Mouse (Mus musculus) adrenal gland, postnatal 14 days (tissue): ENCODE results near the gene Glo1. TPM values are rescaled to one million over a fixed set of nuclear protein-coding genes. Genes with fewer than 3 reads are reported as not detected.

Experiments
- DNase-seq: peaks from one replicate; pipeline ENCODE4 v3.0.0; 2021; ENCODE audit warnings: mixed read lengths
- total RNA-seq: library from RNA; stranded (reverse); gene quantifications from 2 replicates; pipeline ENCODE4 v1.2.3, GENCODE M21; 2021

The Glo1 gene
- total RNA-seq, 1 experiment from 2014 or later, result 123 TPM

GRCm38 (mm10) chr17:30576946-30577345 is 49.7 kb downstream of the Glo1 start:
- DNase-seq, result no peak

DNA sequence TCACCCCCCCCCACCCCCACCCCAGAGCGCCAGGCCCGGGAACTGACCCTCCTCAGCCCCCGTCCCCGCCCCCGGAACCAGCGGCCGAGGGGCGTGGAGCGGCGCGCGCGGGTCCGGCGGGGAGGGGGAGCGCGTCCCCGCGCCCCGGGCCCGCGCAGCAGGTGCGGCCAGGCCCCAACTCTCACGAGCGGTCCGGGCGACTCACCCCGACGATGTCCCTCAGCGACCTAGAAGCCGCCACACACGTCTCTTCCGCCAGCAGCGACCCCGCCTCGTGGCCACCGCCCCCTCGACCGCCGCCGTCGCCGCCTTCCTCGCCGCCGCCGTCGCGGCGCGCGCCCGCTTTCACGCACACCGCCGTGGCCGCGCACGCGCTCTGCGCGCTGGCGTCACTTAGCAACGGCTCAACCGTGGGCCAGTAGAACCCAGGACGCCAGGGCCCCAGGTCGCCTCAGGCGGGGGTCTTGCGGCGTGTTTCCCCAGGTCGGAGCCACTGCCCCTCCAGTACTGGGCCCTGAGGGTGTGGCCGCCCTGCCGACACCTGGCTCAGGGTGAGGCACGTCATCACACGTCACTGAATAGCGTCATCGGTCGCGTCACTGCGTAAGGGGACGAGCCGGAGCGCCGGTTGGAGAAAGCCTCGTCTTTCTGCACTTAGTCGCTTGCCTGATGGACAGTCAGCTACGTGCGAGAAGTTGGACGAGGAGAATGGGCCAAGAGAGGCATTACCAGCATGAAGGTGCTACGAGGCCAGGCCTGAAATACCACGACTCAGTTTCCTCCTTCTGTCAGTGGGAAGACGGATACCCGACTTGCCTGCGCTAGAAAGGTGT is 50.5 kb downstream of the Glo1 start, which contains the start of gene Btbd9:
Gene Btbd9 (minus strand): TSS at position 548 of the 833 bp plus-strand sequence.
- DNase-seq, result peak; percentile 95

- peak; percentile 60 for DNase-seq
These were observed 51.4 kb downstream of the Glo1 start for GRCm38 (mm10) chr17:30575121-30575904.

DNA sequence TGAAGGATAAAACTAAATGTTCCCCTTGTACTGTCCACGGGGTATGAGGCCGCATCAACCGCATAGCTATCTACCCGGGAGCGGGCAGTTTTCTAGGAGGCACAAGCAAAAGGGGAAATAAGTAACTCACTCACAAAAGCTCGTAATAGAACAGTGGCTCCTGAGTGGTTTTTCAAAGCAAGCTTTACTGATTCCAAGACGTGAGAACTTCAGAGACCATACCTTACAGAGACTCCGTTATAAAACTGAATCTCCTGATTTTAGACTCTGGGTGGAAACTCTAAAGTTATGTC is 51.9 kb downstream of the Glo1 start:
- no peak for DNase-seq

- peak; percentile 24 for DNase-seq
These were observed 52.5 kb downstream of the Glo1 start for GRCm38 (mm10) chr17:30573990-30574782.

DNA sequence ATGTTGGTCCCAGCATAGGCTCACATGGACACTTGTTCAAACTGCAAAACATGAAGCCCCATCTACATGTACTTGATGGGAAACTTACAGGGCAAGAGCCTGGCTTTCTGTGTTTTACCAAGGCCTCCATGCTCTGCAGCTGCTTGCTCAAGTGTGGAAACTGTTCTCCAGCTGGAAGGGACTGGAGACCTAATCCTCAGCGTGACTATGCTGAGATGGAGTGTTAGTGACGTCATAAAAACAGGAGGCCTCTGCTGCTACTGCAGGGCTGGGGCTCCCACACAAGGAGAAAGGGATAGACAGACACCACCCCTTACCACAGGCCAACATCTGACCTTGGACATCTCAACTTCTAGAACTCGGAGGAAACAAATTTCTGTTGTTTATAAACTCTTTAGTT is 55.7 kb downstream of the Glo1 start:
- DNase-seq, result no peak

DNA sequence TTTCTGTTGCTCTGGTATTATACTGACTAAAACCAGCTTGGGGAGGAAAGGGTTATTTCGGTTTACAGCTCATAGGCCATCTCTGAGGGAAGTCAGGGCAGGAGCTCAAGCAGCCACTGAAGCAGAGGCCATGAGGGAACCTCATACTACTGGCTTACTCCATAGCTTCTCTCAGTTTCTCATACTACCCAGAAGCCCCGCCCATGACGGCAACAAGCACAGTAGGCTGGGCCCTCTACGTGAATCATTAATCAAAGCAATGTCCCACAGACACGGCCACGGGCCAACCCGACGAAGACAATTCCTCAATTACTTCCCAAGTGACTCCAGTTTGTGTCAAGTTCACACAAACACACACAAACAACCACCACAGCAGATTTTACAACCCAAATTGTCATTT is 56.5 kb downstream of the Glo1 start:
- DNase-seq, result peak; percentile 77

DNA sequence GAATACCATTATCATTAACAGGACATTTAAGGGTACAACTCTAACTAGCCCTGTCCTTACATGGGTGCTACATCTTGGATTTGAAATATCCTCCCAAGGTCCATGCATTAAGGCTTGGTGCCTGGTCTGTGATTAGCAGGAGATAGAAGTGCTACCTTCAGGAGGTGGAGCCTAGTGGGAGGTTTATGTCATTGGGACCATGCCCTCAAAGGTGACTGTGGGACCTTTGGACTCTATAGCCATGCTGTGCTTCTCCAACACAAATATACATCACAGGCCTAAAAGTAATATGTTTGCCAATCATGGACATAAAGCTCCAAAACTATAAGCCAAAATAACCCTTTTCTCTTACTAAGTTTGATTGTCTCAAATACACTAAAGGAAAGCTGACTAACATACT is 58.2 kb downstream of the Glo1 start:
- DNase-seq, result no peak

DNA sequence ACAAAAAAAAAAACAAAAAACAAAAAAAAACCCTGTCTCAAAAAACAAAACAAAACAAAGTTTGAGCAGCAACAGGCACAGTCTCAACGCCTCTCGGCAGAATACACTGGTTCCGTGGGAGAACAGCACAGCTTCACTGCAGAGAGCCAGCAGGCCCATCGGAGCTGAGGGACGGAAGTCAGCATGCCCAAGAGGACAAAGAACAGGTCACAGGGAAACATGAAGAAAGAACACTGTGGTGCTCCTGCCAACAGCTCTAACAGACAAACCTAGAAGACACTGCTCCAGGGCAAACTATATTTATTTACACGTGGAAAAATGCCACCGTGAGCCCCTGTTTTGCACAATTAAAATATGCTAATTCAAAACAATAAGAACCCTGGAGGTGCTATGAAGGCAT is 61.7 kb downstream of the Glo1 start:
- DNase-seq, result no peak

GRCm38 (mm10) chr17:30564407-30564806 is 62.3 kb downstream of the Glo1 start:
- no peak for DNase-seq

DNA sequence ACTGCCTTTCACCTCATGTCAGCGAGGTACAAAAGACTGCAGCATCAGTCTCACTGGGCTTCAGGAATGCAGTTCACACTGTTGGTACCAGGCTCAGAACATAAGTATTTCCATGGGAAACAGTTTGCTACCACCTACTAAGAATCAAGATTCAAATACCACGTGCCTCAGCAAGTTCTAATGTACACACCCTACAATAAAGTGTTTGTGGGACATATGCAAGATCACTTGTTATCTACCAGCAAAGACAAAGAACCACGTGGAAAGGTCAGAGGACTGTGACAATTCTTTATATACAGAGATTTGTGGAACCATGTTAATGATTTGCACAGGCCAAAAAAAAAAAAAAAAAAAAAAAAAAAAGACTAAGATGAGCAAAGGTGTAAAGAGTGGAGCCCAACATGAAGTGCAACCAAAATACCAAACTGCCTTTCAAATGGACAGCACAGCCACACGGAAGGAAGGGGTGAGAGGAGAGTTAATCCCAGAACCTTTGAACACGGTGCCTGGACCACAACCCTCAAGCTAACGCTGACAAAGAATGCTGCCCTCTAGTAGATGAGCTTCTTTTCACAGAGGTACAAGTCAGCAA is 63.1 kb downstream of the Glo1 start:
- no peak for DNase-seq

GRCm38 (mm10) chr17:30562770-30563169 is 63.9 kb downstream of the Glo1 start:
- no peak for DNase-seq

DNA sequence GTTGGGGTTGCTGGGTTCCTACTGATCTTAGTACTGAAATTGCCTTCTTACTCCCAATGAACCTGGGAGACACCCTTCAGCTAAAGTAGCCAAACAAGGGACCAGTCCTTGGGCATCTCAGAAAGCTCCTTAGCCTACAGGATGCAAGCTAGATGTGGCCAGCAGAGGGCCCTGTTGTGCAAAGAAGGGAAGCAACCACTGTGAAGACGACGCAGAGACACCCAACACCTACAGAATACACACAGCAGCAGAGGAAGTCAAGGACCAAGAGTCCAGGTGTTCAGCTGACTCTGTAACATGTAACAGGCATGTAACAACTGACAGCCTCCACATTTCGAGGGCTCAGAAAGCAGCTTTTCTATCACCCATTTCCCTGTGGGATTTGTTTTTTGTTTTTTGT is 67.1 kb downstream of the Glo1 start:
- DNase-seq, result peak; percentile 85

DNA sequence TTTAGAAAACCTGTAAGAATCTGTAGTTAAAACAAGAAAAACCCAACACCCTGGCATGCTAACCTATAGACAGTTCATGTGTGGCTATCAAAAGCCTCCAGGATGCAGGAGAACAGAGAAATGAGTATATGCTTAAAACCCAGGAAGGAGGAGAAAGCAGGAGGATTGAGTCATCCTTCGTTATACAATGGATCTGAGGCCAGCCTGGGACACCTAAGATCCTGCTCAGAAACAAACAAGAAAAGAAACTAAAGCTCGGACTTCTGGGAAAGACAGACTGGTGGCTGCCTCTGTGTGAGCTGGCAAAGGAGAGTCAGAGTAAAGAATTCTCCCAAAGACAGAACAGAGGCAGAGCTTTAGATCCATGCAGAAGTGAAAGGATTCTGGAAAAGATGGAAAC is 68.0 kb downstream of the Glo1 start:
- no peak for DNase-seq

GRCm38 (mm10) chr17:30556512-30556911 is 70.2 kb downstream of the Glo1 start:
- DNase-seq, result no peak

- DNase-seq, result no peak
These were observed 73.4 kb downstream of the Glo1 start for GRCm38 (mm10) chr17:30553027-30553937.

- DNase-seq, result no peak
These were observed 75.9 kb downstream of the Glo1 start for GRCm38 (mm10) chr17:30550774-30551107.

GRCm38 (mm10) chr17:30549899-30550773 is 76.5 kb downstream of the Glo1 start:
- DNase-seq, result no peak

DNA sequence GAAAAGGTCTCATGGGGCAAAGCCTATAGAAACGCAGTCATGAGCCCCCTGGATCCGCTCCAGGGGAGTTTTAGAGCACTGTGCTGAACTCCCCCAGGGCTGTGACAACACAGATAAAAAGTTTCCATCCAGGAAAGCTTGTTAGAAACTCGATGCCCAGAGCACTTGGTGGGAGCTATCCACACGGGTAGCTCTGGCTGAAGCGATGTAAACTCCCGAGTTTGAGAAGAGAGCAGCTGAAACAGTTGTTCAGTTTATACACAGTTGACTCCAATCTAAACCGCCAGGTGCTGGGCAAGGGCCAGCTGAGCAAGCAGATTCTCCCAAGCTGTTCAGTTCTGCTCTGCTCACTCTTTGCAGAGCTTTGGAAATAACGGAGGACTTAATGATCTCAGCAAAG is 87.6 kb downstream of the Glo1 start:
- DNase-seq, result no peak

GRCm38 (mm10) chr17:30536651-30537050 is 90.0 kb downstream of the Glo1 start:
- DNase-seq, result peak; percentile 65
